Comparison of ENCODE assay signal across 8 mouse cellular contexts in genomic region chr17:88530236-88530619, GRCm38 (mm10). TPM values are rescaled to one million over a fixed set of nuclear protein-coding genes. Genes with fewer than 3 reads are reported as not detected.
DNase-seq lines count a peak whose midpoint lies in the region; ATAC-seq and TF ChIP-seq lines count a peak whose summit lies in the region.

No protein-coding gene starts in this region.

- intact Hi-C loops in heart, postnatal 10 days (cut with DNase I) = no loop called here
- intact Hi-C loops in left cerebral cortex, postnatal 25 days (cut with DNase I) = loop anchor here (1.0 to 2.0 kb wide), 4 partner anchors 29 to 463 kb away; no protein-coding TSS in a partner anchor
- intact Hi-C loops in gastrocnemius, postnatal 14 days (cut with DNase I; ENCODE audit: low total_unique reads) = no loop called here

- no peaks in the 10 kb centered on the region for H3K9me3 ChIP-seq in heart, embryonic 10.5 days
- H3K9me3 ChIP-seq in ES-Bruce4 (replicated peaks; ENCODE audit: control insufficient read depth, insufficient read depth, low read length, poor library complexity, severe bottlenecking) = no peaks in the 10 kb centered on the region
- H3K9me3 ChIP-seq in erythroblast, embryonic 14.5 days (ENCODE audit: control insufficient read depth, low read length) = no peaks in the 10 kb centered on the region
- no peaks in the 10 kb centered on the region for H3K9me3 ChIP-seq in limb, embryonic 14.5 days (ENCODE audit: control insufficient read depth, low read length)
- H3K9me3 ChIP-seq in stomach, embryonic 16.5 days (replicated peaks; ENCODE audit: control insufficient read depth, low read length) = no peaks in the 10 kb centered on the region

- no peaks in the 10 kb centered on the region for H3K36me3 ChIP-seq in heart, embryonic 10.5 days
- H3K36me3 ChIP-seq in ES-Bruce4 (ENCODE audit: control insufficient read depth, insufficient read depth, low read length, poor library complexity, severe bottlenecking) = no peaks in the 10 kb centered on the region
- H3K36me3 ChIP-seq in erythroblast, embryonic 14.5 days (ENCODE audit: control insufficient read depth) = no peaks in the 10 kb centered on the region
- no peaks in the 10 kb centered on the region for H3K36me3 ChIP-seq in limb, embryonic 14.5 days (ENCODE audit: control insufficient read depth, insufficient read depth, low read length)
- no peaks in the 10 kb centered on the region for H3K36me3 ChIP-seq in stomach, embryonic 16.5 days (ENCODE audit: control insufficient read depth, insufficient read depth, low read length)

- peaks cover under 1% of the 10 kb centered on the region; the same call in 1 of the 2 replicates for H3K27me3 ChIP-seq in heart, embryonic 10.5 days (ENCODE audit: insufficient read depth, poor library complexity, severe bottlenecking)
- H3K27me3 ChIP-seq in ES-Bruce4 (ENCODE audit: control insufficient read depth, insufficient read depth, low read length, poor library complexity, severe bottlenecking) = no peaks in the 10 kb centered on the region
- H3K27me3 ChIP-seq in erythroblast, embryonic 14.5 days (ENCODE audit: control insufficient read depth) = peaks cover 8% of the 10 kb centered on the region
- no peaks in the 10 kb centered on the region for H3K27me3 ChIP-seq in limb, embryonic 14.5 days (ENCODE audit: control insufficient read depth, insufficient read depth, low read length)
- no peaks in the 10 kb centered on the region for H3K27me3 ChIP-seq in stomach, embryonic 16.5 days (ENCODE audit: control insufficient read depth, insufficient read depth, low read length)

- peaks cover 22% of the 10 kb centered on the region for H3K4me1 ChIP-seq in heart, embryonic 10.5 days
- H3K4me1 ChIP-seq in ES-Bruce4 (ENCODE audit: control insufficient read depth, insufficient read depth, low read length) = peaks cover 2% of the 10 kb centered on the region
- peaks cover 24% of the 10 kb centered on the region for H3K4me1 ChIP-seq in erythroblast, embryonic 14.5 days (ENCODE audit: control insufficient read depth)
- peaks cover 7% of the 10 kb centered on the region for H3K4me1 ChIP-seq in limb, embryonic 14.5 days (ENCODE audit: control insufficient read depth, insufficient read depth, low read length)
- H3K4me1 ChIP-seq in stomach, embryonic 16.5 days (ENCODE audit: control insufficient read depth, insufficient read depth, low read length) = peaks cover 5% of the 10 kb centered on the region; the same call in 1 of the 2 replicates

- no peak for DNase-seq in heart, embryonic 10.5 days (ENCODE audit: low spot score)
- no peak for DNase-seq in heart, postnatal 10 days
- DNase-seq in limb, embryonic 14.5 days (ENCODE audit: low spot score) = no peak
- DNase-seq in left cerebral cortex, postnatal 25 days (ENCODE audit: low spot score in 2 of 2) = no peak
- DNase-seq in gastrocnemius, postnatal 14 days = no peak

- TF ChIP-seq POLR2A in ES-Bruce4 (IDR thresholded peaks at IDR 0.05; ENCODE audit: insufficient read depth, low read length) = no peak
- TF ChIP-seq POLR2A in limb, embryonic 14.5 days (IDR thresholded peaks at IDR 0.05; ENCODE audit: borderline replicate concordance, extremely low read depth, insufficient read depth, insufficient read length) = 0 out of 2 replicates have a peak, but pooled peaks have one; percentile 42

- H3K4me3 ChIP-seq in heart, embryonic 10.5 days = peak overlapping the region; percentile 80
- H3K4me3 ChIP-seq in ES-Bruce4 (ENCODE audit: low read depth, low read length) = peak overlapping the region; percentile 71
- peak overlapping the region; percentile 81 for H3K4me3 ChIP-seq in erythroblast, embryonic 14.5 days (replicated peaks)
- H3K4me3 ChIP-seq in limb, embryonic 14.5 days (replicated peaks; ENCODE audit: low read length) = peak overlapping the region; percentile 57
- peak overlapping the region; percentile 68 for H3K4me3 ChIP-seq in stomach, embryonic 16.5 days (replicated peaks; ENCODE audit: low read length)

- TF ChIP-seq EP300 in ES-Bruce4 (IDR thresholded peaks at IDR 0.05; ENCODE audit: insufficient read depth, low read depth, low read length) = no peak

- WGBS in heart, embryonic 10.5 days = under 1% methylated on average over 14 of the region's 14 CpGs
- WGBS in limb, embryonic 14.5 days = 2% methylated on average over 10 of the region's 14 CpGs
- 2% methylated on average over 14 of the region's 14 CpGs for WGBS in stomach, embryonic 16.5 days

- TF ChIP-seq CTCF in ES-Bruce4 (IDR thresholded peaks at IDR 0.05; ENCODE audit: low read depth, low read length) = no peak

- peak overlapping the region; percentile 91 for H3K27ac ChIP-seq in heart, embryonic 10.5 days
- H3K27ac ChIP-seq in ES-Bruce4 (ENCODE audit: insufficient read depth, low read length) = no peak overlapping the region
- H3K27ac ChIP-seq in limb, embryonic 14.5 days (replicated peaks; ENCODE audit: low read depth, low read length) = no peak overlapping the region; the same call in 1 of the 2 replicates
- H3K27ac ChIP-seq in stomach, embryonic 16.5 days (ENCODE audit: low read length) = peak overlapping the region; percentile 50

- H3K4me2 ChIP-seq in limb, embryonic 14.5 days (replicated peaks; ENCODE audit: low read depth, low read length, severe bottlenecking) = peak overlapping the region; percentile 59
- H3K4me2 ChIP-seq in stomach, embryonic 16.5 days (ENCODE audit: low read depth, low read length) = peak overlapping the region; percentile 72

- ATAC-seq in limb, embryonic 14.5 days (ENCODE audit: low FRiP score, low read depth) = peak; percentile 68
- ATAC-seq in stomach, embryonic 16.5 days (ENCODE audit: insufficient read depth, low FRiP score) = peak; percentile 66

- peak overlapping the region; percentile 67 for H3K9ac ChIP-seq in ES-Bruce4 (ENCODE audit: low read depth, poor library complexity, severe bottlenecking)
- peak overlapping the region; percentile 61 for H3K9ac ChIP-seq in limb, embryonic 14.5 days (ENCODE audit: low read depth, low read length, severe bottlenecking)
- H3K9ac ChIP-seq in stomach, embryonic 16.5 days (ENCODE audit: low read length) = peak overlapping the region; percentile 77

RNA-seq across cellular contexts. Expression of gene Ppp1r21, which starts 0.3 kb away (rescaled TPM):
- polyA plus RNA-seq in heart, embryonic 10.5 days (2016; fragmentation: Nextera tagmentation; extraction: Ambion mirVana) = 17.3 and 19.6 TPM in 2 replicates
- total RNA-seq in heart, postnatal 10 days (2021) = 10 to 100 TPM; 15.0 to 15.7 TPM
- polyA plus RNA-seq in ES-Bruce4 (2011; ENCODE audit: insufficient read depth, insufficient read length, low read depth, missing spikeins) = 22.7 and 25.7 TPM in 2 replicates
- 0.12 and 0.13 TPM in 2 replicates for polyA plus RNA-seq in erythroblast, embryonic 14.5 days (2012)
- 35.7 and 36.3 TPM in 2 replicates for polyA plus RNA-seq in limb, embryonic 14.5 days (2012; rRNA removed)
- 25.1 and 26.6 TPM in 2 replicates for polyA plus RNA-seq in limb, embryonic 14.5 days (2014; fragmentation: Nextera tagmentation; extraction: Ambion mirVana)
- polyA plus RNA-seq in stomach, embryonic 16.5 days (2015; fragmentation: Nextera tagmentation; extraction: Ambion mirVana) = 19.6 and 21.8 TPM in 2 replicates
- 10 to 100 TPM; 84.6 to 85.9 TPM for total RNA-seq in left cerebral cortex, postnatal 25 days (2021)
- 1 to 10 TPM; 6.1 to 6.6 TPM for total RNA-seq in gastrocnemius, postnatal 14 days (2021)

Comparison
In these comparisons a context has a peak if more than half of its experiments do, and no peak if none do; other contexts are left out.
1. H3K27ac ChIP-seq: peak in heart, embryonic 10.5 days (single experiment) and stomach, embryonic 16.5 days (single experiment); none in ES-Bruce4 (single experiment) and limb, embryonic 14.5 days (single experiment).
2. RNA of gene Ppp1r21, which starts 0.3 kb away (polyA plus RNA-seq): 25.1 to 36.3 TPM in limb, embryonic 14.5 days, 22.7 to 25.7 TPM in ES-Bruce4, 19.6 to 21.8 TPM in stomach, embryonic 16.5 days and 17.3 to 19.6 TPM in heart, embryonic 10.5 days; 0.12 to 0.13 TPM in erythroblast, embryonic 14.5 days; every median in the first group is over 10 times any median in the second.
3. Peak in every context shown above with its lines, with median percentiles within 50 percentile points of each other: H3K4me3 ChIP-seq and H3K9ac ChIP-seq.